Mouse (Mus musculus): ENCODE results near the gene Il27ra.
"Not testable (repeated sequence)": the region's sequence is repeated elsewhere in the genome, so short reads cannot be mapped to it uniquely, and the experiment has no call there.

The Il27ra gene

GRCm38 (mm10) chr8:84021096-84021495 lies 21.3 kb downstream of the Il27ra start, which contains the start of gene Palm3:
Gene Palm3, plus strand, starts transcription at chr8:84021471.
- DNase-seq (ENCODE audit: low read depth, low spot score): no peak

GRCm38 (mm10) chr8:84019738-84020137 lies 22.7 kb downstream of the Il27ra start:
- DNase-seq (ENCODE audit: low read depth, low spot score): no peak

DNA sequence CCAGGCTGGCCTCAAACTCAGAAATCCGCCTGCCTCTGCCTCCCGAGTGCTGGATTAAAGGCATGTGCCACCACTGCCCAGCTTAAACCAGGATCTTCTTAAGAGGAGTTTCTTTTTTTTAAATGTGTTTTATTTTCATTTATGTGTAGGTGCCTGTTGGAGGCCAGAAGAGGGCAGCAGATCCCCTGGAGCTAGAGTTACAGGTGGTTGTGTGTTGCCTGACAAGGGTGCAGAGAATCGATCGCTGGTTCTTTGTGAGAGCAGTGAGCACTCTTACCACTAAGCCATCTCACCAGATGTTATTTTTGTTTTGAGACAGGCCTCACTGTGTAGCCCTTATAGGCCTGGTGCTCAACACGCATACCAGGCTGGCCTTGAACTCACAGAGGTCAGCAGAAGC lies 26.6 kb downstream of the Il27ra start:
- no peak for DNase-seq (ENCODE audit: low read depth, low spot score)

DNA sequence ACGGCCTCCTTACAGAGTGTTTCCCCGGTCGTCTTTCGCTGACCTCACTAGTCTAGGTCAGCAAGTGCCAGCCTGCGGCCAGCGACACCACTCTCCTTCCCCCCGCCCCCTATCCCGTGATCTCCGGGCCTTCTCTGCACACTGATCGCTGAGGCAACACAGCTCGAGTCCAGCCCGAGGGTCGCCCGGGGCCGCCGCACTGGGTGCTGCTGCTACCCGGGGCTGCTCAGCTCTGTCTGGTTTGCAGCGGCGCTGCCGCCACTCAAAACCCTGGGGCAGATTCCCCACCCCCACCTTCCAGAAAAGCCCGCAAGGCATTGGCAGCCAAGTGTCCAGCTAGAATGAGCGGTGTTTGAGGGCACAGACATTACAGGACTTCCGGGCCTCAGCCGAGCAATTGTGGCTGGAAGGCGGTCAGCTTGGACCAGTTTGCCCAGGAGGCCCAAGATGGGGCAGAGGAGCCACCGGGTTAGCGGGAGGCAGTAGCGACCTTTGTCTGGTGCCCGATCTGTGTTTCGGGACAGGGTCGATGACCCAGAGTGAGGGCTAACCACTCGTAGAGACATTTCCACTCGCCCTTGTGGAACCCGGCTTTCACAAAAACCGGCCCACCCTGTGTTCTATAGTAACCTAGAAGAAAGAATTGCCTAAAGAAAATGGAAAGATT lies 29.8 kb downstream of the Il27ra start:
- no peak for DNase-seq (ENCODE audit: low read depth, low spot score)

DNA sequence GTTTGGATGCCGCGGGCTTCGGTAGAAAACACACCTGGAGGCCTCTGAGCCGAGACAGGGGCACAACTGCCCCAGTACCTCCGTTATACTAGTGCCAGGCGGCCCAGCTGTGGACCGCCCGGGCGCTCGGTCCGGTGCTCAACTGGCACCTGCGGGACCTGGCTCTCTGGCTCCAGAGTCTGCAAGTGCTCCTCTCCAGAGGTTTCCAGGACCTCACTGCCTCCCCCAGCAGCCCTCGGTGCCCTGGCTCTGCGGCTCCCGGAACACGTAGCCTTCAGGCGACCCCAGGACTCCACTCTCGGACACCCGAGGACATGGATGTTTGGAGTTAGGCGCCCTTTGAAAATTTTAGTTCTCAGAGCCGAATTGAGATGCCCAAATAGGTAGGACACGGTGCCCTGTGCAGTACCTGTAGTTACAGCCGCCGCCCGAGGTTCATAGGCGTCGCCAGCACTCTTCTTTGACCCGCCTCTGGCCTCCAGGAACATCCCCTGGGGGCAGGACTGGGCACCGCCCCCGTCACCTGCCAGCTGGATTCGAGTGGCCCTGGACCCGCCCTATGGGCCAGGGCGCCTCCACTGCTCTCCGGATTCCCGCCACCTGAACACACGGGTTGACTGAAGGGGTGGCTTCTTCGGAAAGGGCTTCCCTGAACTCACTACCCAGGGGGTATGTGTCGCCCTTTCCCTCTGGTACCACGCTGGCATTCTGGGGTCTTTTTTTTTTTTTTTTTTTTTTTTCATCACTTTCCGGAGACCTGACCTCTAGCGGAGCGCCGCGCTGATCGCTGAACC lies 30.5 kb downstream of the Il27ra start, which contains the start of gene 2210011C24Rik:
2210011C24Rik (minus strand) TSS at position 467 of the 794 bp plus-strand sequence.
- peak; percentile 48 for DNase-seq (ENCODE audit: low read depth, low spot score)

- DNase-seq (ENCODE audit: low read depth, low spot score): peak; percentile 82
Observed at GRCm38 (mm10) chr8:84010625-84011611, 31.5 kb downstream of the Il27ra start.

GRCm38 (mm10) chr8:84009876-84010275 lies 32.5 kb downstream of the Il27ra start:
- peak; percentile 88 for DNase-seq (ENCODE audit: low read depth, low spot score)

- no peak for DNase-seq (ENCODE audit: low read depth, low spot score)
Observed at GRCm38 (mm10) chr8:84008362-84008761, 34.0 kb downstream of the Il27ra start.

DNA sequence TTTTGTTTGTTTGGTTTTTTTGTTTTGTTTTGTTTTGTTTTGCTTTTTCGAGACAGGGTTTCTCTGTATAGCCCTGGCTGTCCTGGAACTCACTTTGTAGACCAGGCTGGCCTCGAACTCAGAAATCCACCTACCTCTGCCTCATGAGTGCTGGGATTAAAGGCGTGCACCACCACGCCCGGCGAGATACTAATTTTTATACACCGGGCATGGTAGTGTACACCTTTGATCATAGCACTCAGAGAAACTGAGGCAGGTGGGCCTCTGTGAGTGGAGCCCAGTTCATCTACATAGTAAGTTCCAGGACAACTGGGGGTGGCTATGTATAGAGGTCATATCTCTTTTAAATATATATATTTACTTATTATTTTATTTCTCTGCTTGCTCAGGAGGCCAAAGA lies 36.9 kb downstream of the Il27ra start:
- not testable (repeated sequence) for DNase-seq (ENCODE audit: low read depth, low spot score)

DNA sequence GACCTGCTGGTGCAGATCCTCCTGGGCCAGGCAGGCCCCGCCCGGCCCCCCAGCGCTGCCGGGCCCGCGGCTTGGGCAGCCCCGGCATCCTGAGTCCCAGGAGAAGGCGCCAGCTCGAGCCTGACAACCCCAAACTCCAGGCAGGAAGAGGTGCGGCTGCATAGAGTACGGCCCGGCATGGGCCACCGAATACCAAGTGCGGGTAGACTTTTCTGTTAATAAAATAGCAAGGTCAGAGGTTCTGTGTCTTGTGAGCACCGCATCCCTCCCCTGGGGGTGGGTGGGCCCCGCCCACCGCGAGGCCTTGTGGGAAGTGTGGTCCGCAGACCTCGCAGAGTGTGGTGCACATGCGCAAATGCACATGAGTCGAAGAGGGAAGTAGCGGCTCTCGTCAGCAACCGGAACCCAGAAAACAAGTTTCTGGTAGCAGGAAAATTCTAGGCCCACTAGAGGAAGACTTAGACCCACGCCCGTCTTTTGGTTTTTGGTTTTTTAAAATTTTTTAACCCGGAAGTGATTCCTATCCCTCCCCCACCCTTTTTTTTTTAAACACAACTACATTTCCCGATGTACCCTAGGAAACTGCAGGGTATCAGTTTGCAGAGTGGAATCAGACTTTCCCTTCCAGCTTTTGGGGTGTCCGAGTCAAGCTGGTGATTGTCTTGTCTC lies 37.7 kb downstream of the Il27ra start:
- peak; percentile 98 for DNase-seq (ENCODE audit: low read depth, low spot score)

GRCm38 (mm10) chr8:84003612-84004246 lies 38.7 kb downstream of the Il27ra start:
- no peak for DNase-seq (ENCODE audit: low read depth, low spot score)

GRCm38 (mm10) chr8:84002957-84003611 lies 39.3 kb downstream of the Il27ra start:
- no peak for DNase-seq (ENCODE audit: low read depth, low spot score)

DNA sequence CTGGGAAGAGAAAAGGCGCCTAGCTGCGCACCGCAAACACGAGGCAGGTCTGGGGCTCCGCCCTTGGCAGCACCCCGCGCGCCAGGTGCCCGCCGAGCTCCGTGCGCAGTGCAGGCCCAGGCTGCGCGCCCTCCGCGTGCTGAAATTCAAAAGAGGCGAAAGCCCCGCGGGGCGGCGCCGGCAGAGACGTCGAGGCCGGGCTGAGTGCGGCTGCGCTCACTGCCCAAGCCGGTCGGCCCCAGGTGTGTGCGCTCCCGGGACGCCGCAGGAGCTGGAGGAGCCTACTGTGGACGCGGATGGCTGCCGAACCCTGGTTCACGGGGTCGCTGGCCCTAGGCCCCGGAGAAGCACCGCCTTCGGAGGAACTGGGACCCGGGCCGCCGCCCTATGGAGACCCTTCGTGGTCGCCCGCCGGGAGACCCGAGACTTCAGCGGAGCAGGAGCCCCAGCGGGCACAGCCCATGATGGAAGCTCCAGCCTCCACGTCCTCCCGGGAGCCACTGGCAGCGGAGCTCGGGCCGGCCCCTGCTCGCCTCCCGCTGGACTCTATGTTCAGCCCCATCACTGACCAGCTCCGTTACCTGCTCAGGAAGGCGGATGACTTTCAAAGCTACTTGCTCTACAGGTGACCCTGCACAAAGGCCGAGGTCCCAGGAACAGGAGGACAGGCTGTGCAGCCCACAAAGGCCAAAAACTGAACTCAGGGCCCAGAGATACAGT lies 40.9 kb downstream of the Il27ra start, which contains the start of gene 1700067K01Rik:
1700067K01Rik (plus strand) TSS at position 222 of the 720 bp plus-strand sequence.
- no peak for DNase-seq (ENCODE audit: low read depth, low spot score)

GRCm38 (mm10) chr8:83999825-84000224 lies 42.6 kb downstream of the Il27ra start:
- no peak for DNase-seq (ENCODE audit: low read depth, low spot score)

GRCm38 (mm10) chr8:83999057-83999705 lies 43.2 kb downstream of the Il27ra start:
- no peak for DNase-seq (ENCODE audit: low read depth, low spot score)

GRCm38 (mm10) chr8:83998231-83999056 lies 43.9 kb downstream of the Il27ra start:
- peak; percentile 84 for DNase-seq (ENCODE audit: low read depth, low spot score)

DNA sequence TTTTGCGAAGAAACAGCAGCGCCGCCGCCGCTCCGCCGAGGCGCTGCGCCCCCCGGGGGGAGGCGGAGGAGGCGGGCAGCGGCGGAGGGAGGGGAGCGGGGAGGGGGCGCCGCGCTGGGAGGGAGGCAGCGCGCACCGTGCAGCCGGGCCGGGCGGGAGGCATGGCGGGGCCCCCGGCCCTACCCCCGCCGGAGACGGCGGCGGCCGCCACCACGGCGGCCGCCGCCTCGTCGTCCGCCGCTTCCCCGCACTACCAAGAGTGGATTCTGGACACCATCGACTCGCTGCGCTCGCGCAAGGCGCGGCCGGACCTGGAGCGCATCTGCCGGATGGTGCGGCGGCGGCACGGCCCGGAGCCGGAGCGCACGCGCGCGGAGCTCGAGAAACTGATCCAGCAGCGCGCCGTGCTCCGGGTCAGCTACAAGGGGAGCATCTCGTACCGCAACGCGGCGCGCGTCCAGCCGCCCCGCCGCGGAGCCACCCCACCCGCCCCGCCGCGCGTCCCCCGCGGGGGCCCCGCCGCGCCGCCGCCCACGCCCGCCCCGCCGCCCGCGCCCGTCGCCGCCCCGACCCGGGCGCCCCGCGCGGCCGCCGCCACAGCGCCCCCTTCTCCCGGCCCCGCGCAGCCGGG lies 44.8 kb downstream of the Il27ra start, which contains the start of gene Samd1:
Samd1 (plus strand) TSS at position 162 of the 631 bp plus-strand sequence.
- peak; percentile 74 for DNase-seq (ENCODE audit: low read depth, low spot score)

All from CD4-positive, CD25-positive, alpha-beta regulatory T cell, adult 2 months (primary cell).